Mouse (Mus musculus) neural tube, embryonic 13.5 days (tissue): Measurements from ENCODE around the gene Olfr279. TPM values are rescaled to one million over a fixed set of nuclear protein-coding genes. Genes with fewer than 3 reads are reported as not detected.

Experiments
- ATAC-seq: fragments of 200-750 bp; cut with Nextera tagmentation; 2 replicates; pipeline ENCODE4 v1.8.0; 2017; ENCODE audit warnings: low read depth, mild to moderate bottlenecking, moderate TSS enrichment, moderate library complexity
- H3K27ac ChIP-seq: fragments of 300-500 bp; sonication (generic); replicated peaks from 2 replicates; pipeline ENCODE4 v1.5.1; 2015; ENCODE audit warnings: moderate library complexity, mild to moderate bottlenecking, inconsistent platforms
- H3K27me3 ChIP-seq: fragments of 300-500 bp; sonication (generic); 2 replicates; pipeline ENCODE4 v1.6.1; 2015; ENCODE audit warnings: mild to moderate bottlenecking, inconsistent platforms
- H3K36me3 ChIP-seq: fragments of 300-500 bp; sonication (generic); 2 replicates; pipeline ENCODE4 v1.6.1; 2015; ENCODE audit warnings: mild to moderate bottlenecking, inconsistent platforms
- H3K4me1 ChIP-seq: fragments of 300-500 bp; sonication (generic); replicated peaks from 2 replicates; pipeline ENCODE4 v1.6.1; 2015; ENCODE audit warnings: inconsistent platforms
- H3K4me2 ChIP-seq: fragments of 300-500 bp; sonication (generic); 2 replicates; pipeline ENCODE4 v1.6.1; 2015; ENCODE audit warnings: inconsistent platforms, mild to moderate bottlenecking, moderate library complexity
- H3K4me3 ChIP-seq: fragments of 300-500 bp; sonication (generic); 2 replicates; pipeline ENCODE4 v1.5.1; 2015; ENCODE audit warnings: mild to moderate bottlenecking, inconsistent platforms
- H3K9ac ChIP-seq: fragments of 300-500 bp; sonication (generic); 2 replicates; pipeline ENCODE4 v1.6.1; 2015; ENCODE audit warnings: moderate library complexity, mild to moderate bottlenecking, inconsistent platforms
- H3K9me3 ChIP-seq: fragments of 300-500 bp; sonication (generic); 2 replicates; pipeline ENCODE4 v1.6.1; 2016; ENCODE audit warnings: inconsistent platforms
- WGBS: fragments of 180-500 bp; shearing (Covaris S2); methylation state at CpG from one replicate; pipeline ENCODE4 v1.1.7; 2015; 5-methylcytosine and 5-hydroxymethylcytosine counted together
- polyA plus RNA-seq: library from polyadenylated mRNA; unstranded; fragments of >200 nt; fragmentation: Nextera tagmentation; extraction: Ambion mirVana; gene quantifications from 2 replicates; pipeline ENCODE4 v1.2.1, GENCODE M21; 2015

Olfr279 gene
- polyA plus RNA-seq, 1 experiment from 2014 or later = not detected

- no peak for ATAC-seq
- Histone ChIP-seq H3K9me3 (no peaks in the 10 kb centered on the region), H3K4me1 (no peaks in the 10 kb centered on the region), H3K27me3 (no peaks in the 10 kb centered on the region), H3K27ac (no peak overlapping the region), H3K4me2 (no peak overlapping the region), H3K9ac (no peak overlapping the region), H3K4me3 (no peak overlapping the region), H3K36me3 (no peaks in the 10 kb centered on the region)
- WGBS = 95% methylated on average over 8 of the region's 8 CpGs
These were observed 5.7 kb upstream of the Olfr279 start for GRCm38 (mm10) chr15:98486433-98487021.

- Histone ChIP-seq H3K4me3 (no peak overlapping the region), H3K4me2 (no peak overlapping the region), H3K4me1 (no peaks in the 10 kb centered on the region), H3K36me3 (no peaks in the 10 kb centered on the region), H3K9me3 (no peaks in the 10 kb centered on the region), H3K27ac (no peak overlapping the region), H3K9ac (no peak overlapping the region), H3K27me3 (no peaks in the 10 kb centered on the region)
- 85% methylated on average over 2 of the region's 2 CpGs for WGBS
- ATAC-seq = no peak
These were observed 870 bp upstream of the Olfr279 start for GRCm38 (mm10) chr15:98491332-98491731.

DNA sequence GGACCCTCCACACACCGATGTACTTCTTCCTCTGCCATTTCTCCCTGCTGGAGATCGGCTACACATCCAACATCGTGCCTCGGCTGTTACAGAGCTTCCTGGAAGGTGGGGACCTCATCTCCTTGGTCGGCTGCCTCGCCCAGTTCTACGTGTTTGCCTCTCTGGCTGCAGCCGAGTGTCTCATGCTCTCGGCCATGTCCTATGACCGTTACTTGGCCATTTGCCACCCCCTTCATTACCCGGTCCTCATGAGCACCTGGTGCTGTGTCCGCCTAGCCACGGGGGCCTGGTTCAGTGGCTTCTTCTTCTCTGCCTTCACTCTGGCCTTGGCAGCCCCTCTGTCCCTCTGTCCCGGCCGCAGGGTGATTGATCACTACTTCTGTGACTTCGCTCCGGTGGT lies 5.4 kb downstream of the Olfr279 start:
- H3K4me1 ChIP-seq = no peaks in the 10 kb centered on the region
- H3K9ac ChIP-seq = no peak overlapping the region
- 90% methylated on average over 17 of the region's 17 CpGs for WGBS
- H3K4me3 ChIP-seq = no peak overlapping the region
- no peak overlapping the region for H3K27ac ChIP-seq
- H3K9me3 ChIP-seq = no peaks in the 10 kb centered on the region
- ATAC-seq = no peak
- no peaks in the 10 kb centered on the region for H3K36me3 ChIP-seq
- H3K4me2 ChIP-seq = no peak overlapping the region
- H3K27me3 ChIP-seq = no peaks in the 10 kb centered on the region

GRCm38 (mm10) chr15:98503317-98503716 lies 11.1 kb downstream of the Olfr279 start:
- ATAC-seq = no peak
- Histone ChIP-seq H3K9ac (no peak overlapping the region), H3K27ac (no peak overlapping the region), H3K4me3 (no peak overlapping the region), H3K4me1 (no peaks in the 10 kb centered on the region), H3K36me3 (no peaks in the 10 kb centered on the region), H3K27me3 (no peaks in the 10 kb centered on the region), H3K4me2 (no peak overlapping the region), H3K9me3 (no peaks in the 10 kb centered on the region)
- WGBS = 92% methylated on average over 3 of the region's 3 CpGs

GRCm38 (mm10) chr15:98504514-98504913 lies 12.3 kb downstream of the Olfr279 start:
- H3K9me3 ChIP-seq = no peaks in the 10 kb centered on the region
- H3K27ac ChIP-seq = no peak overlapping the region
- no peak for ATAC-seq
- no peak overlapping the region for H3K4me3 ChIP-seq
- H3K27me3 ChIP-seq = no peaks in the 10 kb centered on the region
- 13% methylated on average over 18 of the region's 18 CpGs for WGBS
- H3K4me1 ChIP-seq = no peaks in the 10 kb centered on the region
- H3K36me3 ChIP-seq = no peaks in the 10 kb centered on the region
- no peak overlapping the region for H3K4me2 ChIP-seq
- no peak overlapping the region for H3K9ac ChIP-seq

DNA sequence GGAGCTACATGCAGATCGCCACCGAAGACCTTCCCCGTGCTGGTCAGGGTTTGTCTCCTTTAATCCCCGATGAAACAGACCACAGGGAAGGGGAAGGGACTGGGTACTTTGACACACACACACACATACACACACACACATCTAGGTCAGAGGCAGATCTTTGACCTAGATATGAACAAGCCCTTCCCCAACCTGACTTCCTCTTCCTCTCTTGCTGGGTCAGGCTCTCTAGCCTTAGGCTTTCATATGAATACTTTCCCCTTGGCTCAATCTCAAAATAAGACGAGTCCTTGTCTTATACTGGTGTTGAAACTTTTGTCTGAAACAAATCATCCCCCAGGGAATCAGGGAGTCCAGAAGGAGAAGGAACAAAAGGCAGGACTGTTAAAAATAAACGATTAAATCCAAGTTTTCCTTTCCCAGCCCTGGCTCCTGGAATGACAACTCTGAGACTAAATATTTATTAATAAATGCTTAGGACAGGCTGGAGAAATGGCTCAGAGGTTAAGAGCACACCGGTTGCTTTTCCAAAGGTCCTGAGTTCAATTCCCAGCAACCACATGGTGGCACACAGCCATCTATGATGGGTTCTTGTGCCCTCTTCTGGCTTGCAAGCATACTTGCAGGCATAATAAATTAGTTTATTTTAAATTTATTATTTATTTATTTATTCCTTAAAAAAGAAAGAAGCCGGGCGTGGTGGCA lies 14.2 kb downstream of the Olfr279 start:
- Histone ChIP-seq H3K4me2 (no peak overlapping the region), H3K27me3 (no peaks in the 10 kb centered on the region), H3K27ac (no peak overlapping the region), H3K36me3 (no peaks in the 10 kb centered on the region), H3K9me3 (no peaks in the 10 kb centered on the region), H3K4me1 (peaks cover 10% of the 10 kb centered on the region), H3K4me3 (no peak overlapping the region), H3K9ac (no peak overlapping the region)
- WGBS = 79% methylated on average over 9 of the region's 9 CpGs
- ATAC-seq = no peak

DNA sequence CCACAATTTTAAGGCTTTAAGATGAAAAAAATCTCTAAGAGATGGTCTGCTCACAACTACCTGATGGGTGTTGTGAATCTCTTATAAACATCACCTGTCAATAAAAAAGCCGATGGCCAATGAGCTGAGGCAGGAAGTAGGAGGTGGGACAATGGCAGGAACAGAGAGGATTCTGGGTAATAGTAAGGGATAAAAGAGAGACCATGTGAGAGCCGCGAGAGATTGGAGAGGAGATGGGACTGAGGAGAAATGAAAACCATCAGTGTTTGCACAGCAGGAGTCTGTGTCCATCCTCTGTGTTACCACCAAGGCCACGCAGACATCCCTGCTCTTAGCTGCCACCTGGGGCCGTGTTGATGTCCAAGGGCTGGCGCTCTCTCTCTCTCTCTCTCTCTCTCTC lies 15.1 kb downstream of the Olfr279 start:
- Histone ChIP-seq H3K4me3 (no peak overlapping the region), H3K9ac (no peak overlapping the region), H3K4me2 (no peak overlapping the region), H3K27ac (no peak overlapping the region), H3K27me3 (no peaks in the 10 kb centered on the region), H3K4me1 (peaks cover 11% of the 10 kb centered on the region), H3K9me3 (no peaks in the 10 kb centered on the region), H3K36me3 (no peaks in the 10 kb centered on the region)
- WGBS = 94% methylated on average over 6 of the region's 6 CpGs
- no peak for ATAC-seq

DNA sequence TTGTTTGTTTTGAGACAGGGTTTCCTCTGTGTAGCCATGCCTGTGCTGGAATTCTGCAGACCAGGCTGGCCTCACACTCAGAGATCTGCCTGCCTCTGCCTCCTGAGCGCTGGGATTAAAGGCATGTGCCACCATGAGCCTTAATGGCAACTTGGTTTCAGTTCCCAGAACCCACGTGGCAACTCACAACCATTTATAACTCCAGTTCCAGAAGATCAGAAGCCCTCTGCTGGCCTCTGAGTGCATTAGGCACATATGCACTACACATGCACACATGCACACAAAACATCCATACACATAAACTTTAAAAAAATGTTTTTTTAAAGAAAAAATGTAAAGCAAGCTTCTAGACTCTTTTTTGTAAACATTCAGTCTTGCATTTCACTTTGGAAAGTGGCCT lies 17.2 kb downstream of the Olfr279 start:
- WGBS = 59% methylated on average over 2 of the region's 2 CpGs
- H3K4me1 ChIP-seq = peaks cover 16% of the 10 kb centered on the region
- ATAC-seq = no peak
- H3K27me3 ChIP-seq = no peaks in the 10 kb centered on the region
- H3K9ac ChIP-seq = no peak overlapping the region
- no peak overlapping the region for H3K4me2 ChIP-seq
- no peaks in the 10 kb centered on the region for H3K9me3 ChIP-seq
- H3K4me3 ChIP-seq = no peak overlapping the region
- no peak overlapping the region for H3K27ac ChIP-seq
- H3K36me3 ChIP-seq = no peaks in the 10 kb centered on the region

GRCm38 (mm10) chr15:98510438-98511385 lies 18.5 kb downstream of the Olfr279 start:
- 25% methylated on average over 25 of the region's 25 CpGs for WGBS

DNA sequence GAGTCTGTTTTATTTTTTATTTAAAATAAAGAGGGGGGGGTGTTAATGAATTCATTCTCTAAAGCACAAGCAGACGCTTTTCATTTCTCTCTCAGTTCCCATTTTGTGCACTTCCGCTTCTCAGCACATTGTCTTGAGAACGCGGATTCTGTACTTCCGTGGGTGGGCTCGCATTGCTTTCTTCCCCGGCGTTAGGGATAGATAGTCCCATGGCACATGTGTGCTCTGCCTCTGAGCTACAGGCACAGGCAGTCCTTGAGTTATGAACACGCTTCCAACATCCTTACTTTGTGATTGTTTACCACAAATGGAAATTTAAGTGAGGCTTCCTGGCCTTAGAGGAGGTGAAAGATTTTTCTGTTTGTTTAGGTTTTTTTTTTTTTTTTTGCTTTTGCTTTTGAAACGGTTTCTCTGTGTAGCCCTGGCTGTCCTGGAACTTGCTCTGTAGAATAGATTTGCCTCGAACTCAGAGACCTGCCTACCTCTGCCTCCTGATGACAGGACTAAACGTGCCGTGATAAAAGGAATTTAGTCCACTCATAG lies 19.3 kb downstream of the Olfr279 start:
- H3K36me3 ChIP-seq = 0 out of 2 replicates have a peak, but pooled peaks cover 6% of the 10 kb centered on the region
- no peak overlapping the region for H3K9ac ChIP-seq

More at GRCm38 (mm10) chr15:98510438-98511385, 18.5 kb downstream of the Olfr279 start:
- Histone ChIP-seq H3K27ac (no peak overlapping the region), H3K9me3 (no peaks in the 10 kb centered on the region), H3K27me3 (no peaks in the 10 kb centered on the region), H3K4me1 (peaks cover 16% of the 10 kb centered on the region), H3K9ac (no peak overlapping the region), H3K4me3 (peak overlapping the region; percentile 16; the same call in 1 of the 2 replicates), H3K36me3 (0 out of 2 replicates have a peak, but pooled peaks cover 6% of the 10 kb centered on the region), H3K4me2 (peak overlapping the region; percentile 52)
- ATAC-seq = peak; percentile 33; the same call in 1 of the 2 replicates

DNA sequence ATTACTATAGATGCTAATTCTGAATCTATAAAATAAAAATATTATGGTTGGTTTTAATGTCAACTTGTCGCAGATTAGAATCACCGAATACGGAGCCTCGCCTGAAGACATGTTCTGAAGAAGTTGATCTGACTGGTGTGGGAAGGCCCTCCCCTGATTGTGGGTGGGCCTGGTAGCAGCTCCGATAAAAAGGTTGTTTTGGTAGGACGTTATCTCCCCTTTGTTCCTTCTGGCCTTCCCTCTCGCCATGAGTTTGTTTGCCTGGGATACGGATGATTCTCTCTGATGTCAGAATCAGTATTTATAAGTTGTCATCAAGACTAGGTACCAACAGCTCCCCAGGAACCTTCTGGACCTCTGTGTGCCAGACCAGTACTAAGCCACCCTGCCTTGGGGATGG lies 20.0 kb downstream of the Olfr279 start:
- Histone ChIP-seq H3K4me2 (no peak overlapping the region), H3K4me3 (no peak overlapping the region), H3K27me3 (no peaks in the 10 kb centered on the region), H3K9me3 (no peaks in the 10 kb centered on the region), H3K4me1 (peaks cover 16% of the 10 kb centered on the region), H3K27ac (no peak overlapping the region), H3K9ac (no peak overlapping the region), H3K36me3 (peaks cover 7% of the 10 kb centered on the region; the same call in 1 of the 2 replicates)
- no peak for ATAC-seq
- WGBS = 67% methylated on average over 8 of the region's 8 CpGs

More for the DNA sequence above, 19.3 kb downstream of the Olfr279 start:
- Histone ChIP-seq H3K27ac (no peak overlapping the region), H3K9me3 (no peaks in the 10 kb centered on the region), H3K4me2 (peak overlapping the region; percentile 52; the same call in 1 of the 2 replicates), H3K4me3 (no peak overlapping the region), H3K27me3 (no peaks in the 10 kb centered on the region), H3K4me1 (peaks cover 16% of the 10 kb centered on the region)
- no peak for ATAC-seq
- WGBS = 63% methylated on average over 13 of the region's 13 CpGs
